Mouse (Mus musculus) liver, postnatal 0 days (tissue): ENCODE data around the gene Gm48552.

Source experiments
- CTCF ChIP-seq: sonication (generic); IDR thresholded peaks from 2 replicates; pipeline ENCODE4 v1.5.1; 2016; ENCODE audit warnings: antibody characterized with exemption, low read depth
- EP300 ChIP-seq: IDR thresholded peaks from 2 replicates; pipeline ENCODE4 v1.6.1; 2016; ENCODE audit warnings: antibody characterized with exemption, low read depth, mild to moderate bottlenecking

DNA sequence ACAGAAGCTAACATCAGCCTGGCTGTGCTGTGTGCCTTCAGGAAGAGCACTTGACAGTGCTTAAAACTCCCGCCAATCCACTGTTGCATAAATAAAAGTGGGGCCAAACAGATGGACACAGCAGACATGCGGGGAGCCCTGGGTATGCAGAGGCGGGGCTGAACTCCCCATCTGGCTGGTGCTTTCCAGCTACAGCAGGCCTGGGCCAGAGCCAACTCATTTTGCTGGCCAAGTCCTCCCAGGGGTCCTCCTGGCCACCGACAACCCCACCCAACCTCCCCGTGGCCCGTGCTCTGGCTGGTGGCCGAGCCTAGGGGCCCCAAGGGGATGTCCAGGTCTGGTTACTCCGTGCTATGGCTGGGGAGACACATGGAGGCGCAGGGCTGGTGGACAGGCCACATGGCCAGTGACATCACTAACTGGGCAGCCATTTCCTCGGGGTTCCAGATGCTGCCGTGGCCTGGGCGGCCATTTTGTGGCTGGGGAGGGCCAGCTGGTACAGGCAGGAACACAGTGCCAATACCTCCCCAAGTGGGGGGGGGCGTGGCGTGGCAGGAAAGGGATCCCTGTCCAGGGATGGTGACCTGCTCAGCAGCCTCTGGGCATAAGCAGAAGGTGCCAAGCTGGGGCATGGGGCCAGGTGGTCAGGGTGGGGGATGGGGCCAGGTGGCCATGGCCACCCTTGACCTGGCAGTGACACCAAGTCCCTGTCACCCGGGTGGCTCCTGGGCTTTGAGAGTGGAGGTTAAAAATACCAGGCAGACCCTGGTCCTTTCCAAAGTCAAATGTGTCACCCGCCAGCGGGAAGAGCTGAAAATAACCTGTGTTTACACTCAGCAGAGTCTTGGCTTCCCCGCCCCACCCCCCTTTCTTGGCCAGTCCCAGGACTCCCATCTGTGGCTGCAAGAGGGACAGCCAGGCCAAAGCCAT, 22.9 kb downstream of the Gm48552 start:
- TF ChIP-seq CTCF (no peak), EP300 (no peak)
